Mouse (Mus musculus) spleen, postnatal 10 days (tissue): ENCODE measurements around the gene Prune2.
"Not testable (repeated sequence)": the region's sequence is repeated elsewhere in the genome, so short reads cannot be mapped to it uniquely, and the experiment has no call there.

Experiments used
- DNase-seq, 2 experiments: peaks; one replicate each; pipeline ENCODE4 v3.0.0; 2021 to 2022; ENCODE audit warnings: low spot score in 2 of 2

Prune2 gene

GRCm38 (mm10) chr19:17174501-17174900, 218.6 kb downstream of the Prune2 start:
- DNase-seq: not testable (repeated sequence)

- DNase-seq: no peak
Measured at GRCm38 (mm10) chr19:17180506-17180905, 224.6 kb downstream of the Prune2 start.

- DNase-seq: no peak
Measured at GRCm38 (mm10) chr19:17194730-17195129, 238.8 kb downstream of the Prune2 start.

- no peak for DNase-seq
Measured at GRCm38 (mm10) chr19:17199059-17199458, 243.1 kb downstream of the Prune2 start.

GRCm38 (mm10) chr19:17207141-17207540, 251.2 kb downstream of the Prune2 start:
- DNase-seq: no peak

GRCm38 (mm10) chr19:17210541-17210940, 254.6 kb downstream of the Prune2 start:
- no peak for DNase-seq

GRCm38 (mm10) chr19:17214896-17215520, 259.1 kb downstream of the Prune2 start:
- DNase-seq: no peak

- DNase-seq: no peak
Measured at GRCm38 (mm10) chr19:17218195-17218594, 262.3 kb downstream of the Prune2 start.

- peak in 1 of 2 experiments; percentile 18 for DNase-seq
Measured at GRCm38 (mm10) chr19:17223801-17224200, 267.9 kb downstream of the Prune2 start.

GRCm38 (mm10) chr19:17225570-17226083, 269.7 kb downstream of the Prune2 start:
- DNase-seq: no peak

- DNase-seq: no peak
Measured at GRCm38 (mm10) chr19:17226096-17226495, 270.2 kb downstream of the Prune2 start.

- DNase-seq: no peak
Measured at GRCm38 (mm10) chr19:17230013-17230412, 274.1 kb downstream of the Prune2 start.

- DNase-seq: no peak
Measured at GRCm38 (mm10) chr19:17238471-17238870, 282.6 kb downstream of the Prune2 start.

GRCm38 (mm10) chr19:17240170-17241077, 284.5 kb downstream of the Prune2 start:
- no peak for DNase-seq

- no peak for DNase-seq
Measured at GRCm38 (mm10) chr19:17241206-17241605, 285.3 kb downstream of the Prune2 start.

- no peak for DNase-seq
Measured at GRCm38 (mm10) chr19:17242962-17243361, 287.0 kb downstream of the Prune2 start.

GRCm38 (mm10) chr19:17244544-17244943, 288.6 kb downstream of the Prune2 start:
- no peak for DNase-seq

- DNase-seq: no peak
Measured at GRCm38 (mm10) chr19:17247352-17247925, 291.5 kb downstream of the Prune2 start.

GRCm38 (mm10) chr19:17249691-17250090, 293.8 kb downstream of the Prune2 start:
- no peak for DNase-seq

GRCm38 (mm10) chr19:17250801-17251200, 294.9 kb downstream of the Prune2 start:
- DNase-seq: no peak

GRCm38 (mm10) chr19:17251453-17251852, 295.5 kb downstream of the Prune2 start:
- DNase-seq: no peak

- no peak for DNase-seq
Measured at GRCm38 (mm10) chr19:17252845-17253244, 296.9 kb downstream of the Prune2 start.
